Mouse (Mus musculus): Measurements from ENCODE around the gene Vps26c. TPM values are rescaled to one million over a fixed set of nuclear protein-coding genes. Genes with fewer than 3 reads are reported as not detected.
A peak's percentile ranks its signal among the peaks of the same experiment; 100 is the strongest.

Vps26c gene
- polyA plus RNA-seq, 1 experiment from 2014 or later: 61.3 TPM

- no peak for ATAC-seq
Observed at GRCm38 (mm10) chr16:94465900-94466299, 60.7 kb downstream of the Vps26c start.

DNA sequence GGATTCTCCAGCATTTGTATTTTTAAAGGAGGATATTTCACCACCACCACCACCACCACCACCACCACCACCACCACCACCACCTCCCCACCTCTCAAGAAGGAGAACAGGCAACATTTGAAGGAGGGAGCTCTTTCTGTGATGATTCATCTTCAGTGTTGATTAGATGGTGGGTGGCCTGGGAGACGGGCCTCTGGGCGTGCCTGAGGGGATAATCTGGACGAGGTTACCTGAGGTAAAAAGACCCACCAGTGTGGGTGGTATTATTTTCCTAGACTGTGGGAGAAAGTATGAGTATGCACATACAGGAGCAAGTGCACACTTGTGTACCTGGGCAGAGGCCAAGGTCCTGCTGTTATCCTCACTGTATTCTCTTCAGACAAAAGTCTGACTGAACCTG is 62.6 kb downstream of the Vps26c start:
- CTCF ChIA-PET: interaction anchor here (0.9 to 3.9 kb wide), 2 partner anchors 11 to 183 kb away, joined by 3 to 15 read pairs; no protein-coding TSS in a partner anchor
- H3K27me3 ChIP-seq: no peaks in the 10 kb centered on the region
- ATAC-seq (no peak), DNase-seq (ENCODE audit: low read depth, low spot score) (no peak)
- POLR2A ChIA-PET: no interaction called here
- in situ Hi-C loops (cut with MboI; ENCODE audit: low pct_unique_long_range_greater_than_20kb): no loop called here
- TF ChIP-seq CTCF (IDR thresholded peaks at IDR 0.05): no peak

More at GRCm38 (mm10) chr16:94465900-94466299, 60.7 kb downstream of the Vps26c start:
- H3K27me3 ChIP-seq: no peaks in the 10 kb centered on the region
- ChIA-PET CTCF (no interaction called here), POLR2A (no interaction called here)
- no peak for DNase-seq (ENCODE audit: low read depth, low spot score)
- no peak for TF ChIP-seq CTCF (IDR thresholded peaks at IDR 0.05)
- in situ Hi-C loops (cut with MboI; ENCODE audit: low pct_unique_long_range_greater_than_20kb): no loop called here

DNA sequence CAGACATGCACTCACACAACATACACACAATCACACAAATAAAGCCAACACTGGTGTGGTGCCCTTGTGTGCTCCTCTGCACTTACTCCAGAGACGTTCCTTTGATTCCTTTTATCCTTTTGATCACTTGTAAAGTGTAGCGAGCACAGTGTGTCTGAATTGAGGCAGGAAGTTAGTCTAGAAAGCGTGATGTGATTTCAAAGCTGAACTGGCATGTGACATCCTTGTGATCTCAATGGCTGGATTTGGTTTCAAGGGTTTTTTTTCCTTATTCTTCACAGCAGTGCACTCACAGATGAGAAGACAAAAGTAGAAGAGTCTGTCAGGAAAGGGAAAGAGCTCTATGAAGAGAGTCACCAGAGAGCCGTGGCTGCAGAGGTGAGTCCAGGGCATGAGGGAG is 72.5 kb downstream of the Vps26c start:
- TF ChIP-seq CTCF (IDR thresholded peaks at IDR 0.05): no peak
- ChIA-PET CTCF (interaction anchor here (0.9 to 3.3 kb wide), 3 partner anchors 9 to 141 kb away, joined by 3 to 15 read pairs (median 3); partner anchors contain the start of gene Hlcs), POLR2A (no interaction called here)
- no peak for ATAC-seq
- in situ Hi-C loops (cut with MboI; ENCODE audit: low pct_unique_long_range_greater_than_20kb): no loop called here
- DNase-seq (ENCODE audit: low read depth, low spot score): no peak
- H3K27me3 ChIP-seq: no peaks in the 10 kb centered on the region

- CTCF ChIA-PET: interaction anchor here (3.3 kb wide), 1 partner anchor 10 kb away, joined by 15 read pairs; no protein-coding TSS in a partner anchor
- DNase-seq (ENCODE audit: low read depth, low spot score): peak; percentile 41
- ATAC-seq: peak; percentile 70
- TF ChIP-seq CTCF (IDR thresholded peaks at IDR 0.05): no peak
- POLR2A ChIA-PET: interaction anchor here (0.6 kb wide), 1 partner anchor 15 kb away, joined by 3 read pairs; no protein-coding TSS in a partner anchor
- in situ Hi-C loops (cut with MboI; ENCODE audit: low pct_unique_long_range_greater_than_20kb): no loop called here
- H3K27me3 ChIP-seq: no peaks in the 10 kb centered on the region
Observed at GRCm38 (mm10) chr16:94452768-94453167, 73.9 kb downstream of the Vps26c start.

DNA sequence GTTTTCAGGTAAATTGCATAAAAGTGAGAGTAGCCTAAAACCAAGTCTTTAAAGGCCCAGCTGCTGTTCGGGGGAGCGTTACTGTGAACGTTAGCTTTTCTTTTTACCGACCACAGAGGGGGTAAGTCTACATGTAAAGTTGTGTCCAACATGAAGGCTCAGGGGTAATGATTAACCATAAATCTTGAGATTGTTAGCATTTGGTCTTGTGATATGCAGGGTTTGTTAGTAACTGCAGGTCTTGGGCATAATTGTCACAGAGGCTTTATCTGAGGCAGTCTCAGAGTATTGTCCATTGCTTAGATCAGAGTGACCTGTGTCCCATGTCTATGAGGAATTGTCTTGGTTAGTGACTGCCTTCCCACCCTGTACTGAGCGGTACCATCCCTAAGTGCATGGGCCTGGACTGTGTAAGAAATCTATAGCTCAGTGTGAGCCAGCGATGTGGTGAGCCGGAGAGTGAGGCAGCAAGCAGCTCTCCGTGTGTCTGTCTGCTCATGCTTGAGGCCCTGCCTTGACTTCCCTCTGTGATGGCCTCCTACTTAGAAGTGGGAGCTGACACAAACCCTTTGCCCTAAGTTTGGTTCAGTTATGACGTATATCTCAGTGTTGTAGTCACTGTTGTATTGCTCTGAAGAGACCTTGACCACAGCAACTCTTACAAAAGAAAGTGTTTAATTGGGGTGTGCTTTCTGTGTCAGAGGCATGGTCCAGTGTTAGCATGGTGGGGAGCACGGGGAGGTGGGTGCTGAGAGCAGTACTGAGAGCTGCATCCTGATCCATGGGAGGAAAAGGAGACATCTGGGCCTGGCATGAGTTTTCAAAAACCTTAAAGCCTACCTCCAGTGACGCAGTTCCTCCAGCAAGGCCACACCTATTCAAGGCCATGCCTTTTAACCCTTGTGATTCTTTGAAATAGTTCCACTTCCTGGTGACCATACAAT is 74.8 kb downstream of the Vps26c start:
- DNase-seq (ENCODE audit: low read depth, low spot score) (no peak), ATAC-seq (peak; percentile 19)
- H3K27me3 ChIP-seq: no peaks in the 10 kb centered on the region
- ChIA-PET POLR2A (interaction anchor here (0.6 kb wide), 1 partner anchor 118 kb away, joined by 3 read pairs; no protein-coding TSS in a partner anchor), CTCF (interaction anchor here (3.3 kb wide), 1 partner anchor 11 kb away, joined by 15 read pairs; no protein-coding TSS in a partner anchor)
- TF ChIP-seq CTCF (IDR thresholded peaks at IDR 0.05): no peak
- in situ Hi-C loops (cut with MboI; ENCODE audit: low pct_unique_long_range_greater_than_20kb): no loop called here

- POLR2A ChIA-PET: no interaction called here
- no peaks in the 10 kb centered on the region for H3K27me3 ChIP-seq
- in situ Hi-C loops (cut with MboI; ENCODE audit: low pct_unique_long_range_greater_than_20kb): no loop called here
- no peak for TF ChIP-seq CTCF (IDR thresholded peaks at IDR 0.05)
- ATAC-seq: no peak
- no peak for DNase-seq (ENCODE audit: low read depth, low spot score)
- CTCF ChIA-PET: no interaction called here
Observed at GRCm38 (mm10) chr16:94449632-94450031, 77.0 kb downstream of the Vps26c start.

- ChIA-PET CTCF (interaction anchor here (0.7 kb wide), 1 partner anchor 16 kb away, joined by 3 read pairs; no protein-coding TSS in a partner anchor), POLR2A (interaction anchor here (0.6 kb wide), 1 partner anchor 53 kb away, joined by 3 read pairs; no protein-coding TSS in a partner anchor)
- ATAC-seq (no peak), DNase-seq (ENCODE audit: low read depth, low spot score) (no peak)
- in situ Hi-C loops (cut with MboI; ENCODE audit: low pct_unique_long_range_greater_than_20kb): no loop called here
- no peak for TF ChIP-seq CTCF (IDR thresholded peaks at IDR 0.05)
- no peaks in the 10 kb centered on the region for H3K27me3 ChIP-seq
Observed at GRCm38 (mm10) chr16:94449151-94449550, 77.5 kb downstream of the Vps26c start.

Other genes starting within 250 kb of the Vps26c start
- 15.3 TPM for gene Hlcs, start 213.3 kb downstream of the Vps26c start, polyA plus RNA-seq (2021)
- gene Ripply3, start 198.4 kb downstream of the Vps26c start, polyA plus RNA-seq (2021): not detected
- 119 TPM for gene Ttc3, start 156.2 kb downstream of the Vps26c start, polyA plus RNA-seq (2021)
- 88.2 TPM for gene Pigp, start 155.0 kb downstream of the Vps26c start, polyA plus RNA-seq (2021)
- 27.3 TPM for gene Dyrk1a, start 43.2 kb upstream of the Vps26c start, polyA plus RNA-seq (2021)